Mouse (Mus musculus): Measurements from ENCODE around the gene Furin. TPM values are rescaled to one million over a fixed set of nuclear protein-coding genes. Genes with fewer than 3 reads are reported as not detected.
A peak's percentile ranks its signal among the peaks of the same experiment; 100 is the strongest.

Furin gene
- polyA plus RNA-seq, 1 experiment from 2014 or later = 10.0 TPM

- 77% methylated on average over 10 of the region's 10 CpGs for WGBS
- no peak overlapping the region for H3K9ac ChIP-seq (ENCODE audit: low read length)
- DNase-seq (ENCODE audit: low spot score) (no peak), ATAC-seq (ENCODE audit: insufficient number of reproducible peaks, low FRiP score, low TSS enrichment, low read depth) (no peak)
- H3K36me3 ChIP-seq (ENCODE audit: control insufficient read depth, insufficient read depth, low read length) = no peaks in the 10 kb centered on the region
- no peak overlapping the region for H3K4me3 ChIP-seq (ENCODE audit: low read depth, low read length)
- H3K9me3 ChIP-seq (ENCODE audit: control insufficient read depth, low read length) = no peaks in the 10 kb centered on the region
- no peak overlapping the region for H3K27ac ChIP-seq (replicated peaks; ENCODE audit: low read depth, low read length)
- H3K4me1 ChIP-seq (ENCODE audit: control insufficient read depth, insufficient read depth, low read length) = peaks cover 35% of the 10 kb centered on the region
- H3K27me3 ChIP-seq (ENCODE audit: control insufficient read depth, insufficient read depth, low read length) = no peaks in the 10 kb centered on the region
- H3K4me2 ChIP-seq (ENCODE audit: low read depth, severe bottlenecking) = no peak overlapping the region
These were observed 34.7 kb upstream of the Furin start for GRCm38 (mm10) chr7:80439789-80440488.

- Histone ChIP-seq H3K4me1 (ENCODE audit: control insufficient read depth, insufficient read depth, low read length) (peaks cover 29% of the 10 kb centered on the region), H3K9me3 (ENCODE audit: control insufficient read depth, low read length) (no peaks in the 10 kb centered on the region), H3K4me3 (ENCODE audit: low read depth, low read length) (no peak overlapping the region), H3K9ac (ENCODE audit: low read length) (no peak overlapping the region), H3K36me3 (ENCODE audit: control insufficient read depth, insufficient read depth, low read length) (no peaks in the 10 kb centered on the region), H3K27me3 (ENCODE audit: control insufficient read depth, insufficient read depth, low read length) (no peaks in the 10 kb centered on the region), H3K27ac (replicated peaks; ENCODE audit: low read depth, low read length) (no peak overlapping the region), H3K4me2 (ENCODE audit: low read depth, severe bottlenecking) (no peak overlapping the region)
- 32% methylated on average over 14 of the region's 15 CpGs for WGBS
- ATAC-seq (ENCODE audit: insufficient number of reproducible peaks, low FRiP score, low TSS enrichment, low read depth) (no peak), DNase-seq (ENCODE audit: low spot score) (peak; percentile 40)
These were observed 34.0 kb upstream of the Furin start for GRCm38 (mm10) chr7:80439032-80439760.

- Histone ChIP-seq H3K4me1 (ENCODE audit: control insufficient read depth, insufficient read depth, low read length) (peaks cover 12% of the 10 kb centered on the region), H3K9me3 (ENCODE audit: control insufficient read depth, low read length) (no peaks in the 10 kb centered on the region), H3K4me2 (ENCODE audit: low read depth, severe bottlenecking) (no peak overlapping the region), H3K27me3 (ENCODE audit: control insufficient read depth, insufficient read depth, low read length) (no peaks in the 10 kb centered on the region), H3K9ac (ENCODE audit: low read length) (no peak overlapping the region), H3K4me3 (ENCODE audit: low read depth, low read length) (no peak overlapping the region), H3K36me3 (ENCODE audit: control insufficient read depth, insufficient read depth, low read length) (no peaks in the 10 kb centered on the region), H3K27ac (replicated peaks; ENCODE audit: low read depth, low read length) (no peak overlapping the region)
- ATAC-seq (ENCODE audit: insufficient number of reproducible peaks, low FRiP score, low TSS enrichment, low read depth) = no peak
- 89% methylated on average over 7 of the region's 7 CpGs for WGBS
- no peak for DNase-seq (ENCODE audit: low spot score)
These were observed 31.3 kb upstream of the Furin start for GRCm38 (mm10) chr7:80436571-80436970.

- no peak overlapping the region for H3K4me3 ChIP-seq (ENCODE audit: low read depth, low read length)
- peaks cover 7% of the 10 kb centered on the region; the same call in 1 of the 2 replicates for H3K4me1 ChIP-seq (ENCODE audit: control insufficient read depth, insufficient read depth, low read length)
- DNase-seq (ENCODE audit: low spot score) (no peak), ATAC-seq (ENCODE audit: insufficient number of reproducible peaks, low FRiP score, low TSS enrichment, low read depth) (no peak)
- H3K36me3 ChIP-seq (ENCODE audit: control insufficient read depth, insufficient read depth, low read length) = no peaks in the 10 kb centered on the region
- H3K27ac ChIP-seq (replicated peaks; ENCODE audit: low read depth, low read length) = no peak overlapping the region
- no peak overlapping the region for H3K4me2 ChIP-seq (ENCODE audit: low read depth, severe bottlenecking)
- 90% methylated on average over 3 of the region's 3 CpGs for WGBS
- H3K9ac ChIP-seq (ENCODE audit: low read length) = no peak overlapping the region
- H3K27me3 ChIP-seq (ENCODE audit: control insufficient read depth, insufficient read depth, low read length) = no peaks in the 10 kb centered on the region
- no peaks in the 10 kb centered on the region for H3K9me3 ChIP-seq (ENCODE audit: control insufficient read depth, low read length)
These were observed 30.4 kb upstream of the Furin start for GRCm38 (mm10) chr7:80435594-80435993.

- Histone ChIP-seq H3K36me3 (ENCODE audit: control insufficient read depth, insufficient read depth, low read length) (no peaks in the 10 kb centered on the region), H3K9me3 (ENCODE audit: control insufficient read depth, low read length) (no peaks in the 10 kb centered on the region), H3K9ac (ENCODE audit: low read length) (no peak overlapping the region), H3K4me3 (ENCODE audit: low read depth, low read length) (no peak overlapping the region), H3K4me2 (ENCODE audit: low read depth, severe bottlenecking) (no peak overlapping the region), H3K27me3 (ENCODE audit: control insufficient read depth, insufficient read depth, low read length) (no peaks in the 10 kb centered on the region), H3K27ac (replicated peaks; ENCODE audit: low read depth, low read length) (no peak overlapping the region), H3K4me1 (ENCODE audit: control insufficient read depth, insufficient read depth, low read length) (no peaks in the 10 kb centered on the region)
- WGBS = 91% methylated on average over 12 of the region's 12 CpGs
- DNase-seq (ENCODE audit: low spot score) = no peak
- no peak for ATAC-seq (ENCODE audit: insufficient number of reproducible peaks, low FRiP score, low TSS enrichment, low read depth)
These were observed 24.4 kb upstream of the Furin start for GRCm38 (mm10) chr7:80429661-80430060.

- Histone ChIP-seq H3K9ac (ENCODE audit: low read length) (no peak overlapping the region), H3K27me3 (ENCODE audit: control insufficient read depth, insufficient read depth, low read length) (no peaks in the 10 kb centered on the region), H3K4me3 (ENCODE audit: low read depth, low read length) (no peak overlapping the region), H3K36me3 (ENCODE audit: control insufficient read depth, insufficient read depth, low read length) (no peaks in the 10 kb centered on the region), H3K4me2 (ENCODE audit: low read depth, severe bottlenecking) (no peak overlapping the region), H3K4me1 (ENCODE audit: control insufficient read depth, insufficient read depth, low read length) (no peaks in the 10 kb centered on the region), H3K27ac (replicated peaks; ENCODE audit: low read depth, low read length) (no peak overlapping the region), H3K9me3 (ENCODE audit: control insufficient read depth, low read length) (no peaks in the 10 kb centered on the region)
- DNase-seq (ENCODE audit: low spot score) = no peak
- ATAC-seq (ENCODE audit: insufficient number of reproducible peaks, low FRiP score, low TSS enrichment, low read depth) = no peak
- WGBS = 82% methylated on average over 5 of the region's 5 CpGs
These were observed 22.5 kb upstream of the Furin start for GRCm38 (mm10) chr7:80427730-80428129.

- Histone ChIP-seq H3K4me3 (ENCODE audit: low read depth, low read length) (no peak overlapping the region), H3K4me2 (ENCODE audit: low read depth, severe bottlenecking) (no peak overlapping the region), H3K27ac (replicated peaks; ENCODE audit: low read depth, low read length) (no peak overlapping the region), H3K27me3 (ENCODE audit: control insufficient read depth, insufficient read depth, low read length) (no peaks in the 10 kb centered on the region), H3K36me3 (ENCODE audit: control insufficient read depth, insufficient read depth, low read length) (no peaks in the 10 kb centered on the region), H3K9ac (ENCODE audit: low read length) (no peak overlapping the region), H3K9me3 (ENCODE audit: control insufficient read depth, low read length) (no peaks in the 10 kb centered on the region), H3K4me1 (ENCODE audit: control insufficient read depth, insufficient read depth, low read length) (no peaks in the 10 kb centered on the region)
- ATAC-seq (ENCODE audit: insufficient number of reproducible peaks, low FRiP score, low TSS enrichment, low read depth) (no peak), DNase-seq (ENCODE audit: low spot score) (no peak)
- 72% methylated on average over 7 of the region's 7 CpGs for WGBS
These were observed 21.1 kb upstream of the Furin start for GRCm38 (mm10) chr7:80426363-80426762.

- WGBS = 82% methylated on average over 6 of the region's 6 CpGs
- H3K36me3 ChIP-seq (ENCODE audit: control insufficient read depth, insufficient read depth, low read length) = no peaks in the 10 kb centered on the region
- H3K27ac ChIP-seq (replicated peaks; ENCODE audit: low read depth, low read length) = no peak overlapping the region
- H3K4me1 ChIP-seq (ENCODE audit: control insufficient read depth, insufficient read depth, low read length) = no peaks in the 10 kb centered on the region
- DNase-seq (ENCODE audit: low spot score) (peak; percentile 30), ATAC-seq (ENCODE audit: insufficient number of reproducible peaks, low FRiP score, low TSS enrichment, low read depth) (no peak)
- no peak overlapping the region for H3K4me3 ChIP-seq (ENCODE audit: low read depth, low read length)
- no peaks in the 10 kb centered on the region for H3K27me3 ChIP-seq (ENCODE audit: control insufficient read depth, insufficient read depth, low read length)
- no peak overlapping the region for H3K4me2 ChIP-seq (ENCODE audit: low read depth, severe bottlenecking)
- no peaks in the 10 kb centered on the region for H3K9me3 ChIP-seq (ENCODE audit: control insufficient read depth, low read length)
- H3K9ac ChIP-seq (ENCODE audit: low read length) = no peak overlapping the region
These were observed 19.5 kb upstream of the Furin start for GRCm38 (mm10) chr7:80424722-80425121.

Data from limb, embryonic 11.5 days (tissue).